Mouse (Mus musculus): ENCODE data around the gene Rhbdd1. TPM values are rescaled to one million over a fixed set of nuclear protein-coding genes. Genes with fewer than 3 reads are reported as not detected.

Gene Rhbdd1
- total and polyA plus RNA-seq, 3 experiments = 12.6 to 21.8 (median 19.8) TPM

GRCm38 (mm10) chr1:82298586-82298985 lies 17.7 kb upstream of the Rhbdd1 start:
- no peaks in the 10 kb centered on the region for H3K4me1 ChIP-seq (ENCODE audit: control insufficient read depth in 1 of 2, insufficient read depth in 2 of 2)
- no peak overlapping the region for H3K4me2 ChIP-seq (ENCODE audit: insufficient read depth, low read depth, poor library complexity, severe bottlenecking)
- H3K36me3 ChIP-seq (replicated peaks in 1 of 2; ENCODE audit: control insufficient read depth in 1 of 2, insufficient read depth in 1 of 2, low read length in 1 of 2) = no peaks in the 10 kb centered on the region
- H3K27ac ChIP-seq (ENCODE audit: insufficient read depth, low read depth) = no peak overlapping the region
- in situ Hi-C loops (cut with MboI; ENCODE audit: low pct_ligation_motif_present, low pct_unique_long_range_greater_than_20kb, low sequenced_read_pairs) (loop anchor here (25.0 kb wide), 1 partner anchor 986 kb away; no protein-coding TSS in a partner anchor), dilution Hi-C loops (cut with MboI; ENCODE audit: extremely low pct_ligation_motif_present, extremely low pct_unique_long_range_greater_than_20kb, low sequenced_read_pairs) (no loop called here)
- no peaks in the 10 kb centered on the region for H3K27me3 ChIP-seq (replicated peaks)
- H3K79me2 ChIP-seq (replicated peaks; ENCODE audit: control insufficient read depth, extremely low read depth, insufficient read depth, poor library complexity, severe bottlenecking) = no peaks in the 10 kb centered on the region
- H3K9ac ChIP-seq (ENCODE audit: insufficient read depth, low read depth) = no peak overlapping the region
- no peaks in the 10 kb centered on the region for H3K9me3 ChIP-seq (replicated peaks; ENCODE audit: low read length)
- H3K4me3 ChIP-seq (replicated peaks in 1 of 3; ENCODE audit: low read depth in 2 of 3, low read length in 2 of 3, poor library complexity in 1 of 3) = no peak overlapping the region
- no peak for DNase-seq (ENCODE audit: extremely low read depth)
- TF ChIP-seq ZKSCAN1 (IDR thresholded peaks at IDR 0.05; ENCODE audit: borderline replicate concordance, low read depth, low read length) (no peak), PAX5 (IDR thresholded peaks at IDR 0.05; ENCODE audit: low read length) (no peak), MAFK (IDR thresholded peaks at IDR 0.05; ENCODE audit: insufficient replicate concordance, low read length) (no peak), CTCF (conservative IDR thresholded peaks at IDR 0.05 in 1 of 2, IDR thresholded peaks at IDR 0.05 in 1 of 2; ENCODE audit: low read depth in 2 of 2, low read length in 2 of 2) (no peak), NELFE (IDR thresholded peaks at IDR 0.05; ENCODE audit: low read depth, low read length) (no peak), JUN (IDR thresholded peaks at IDR 0.05; ENCODE audit: insufficient read depth, low read depth, low read length) (no peak), E2F4 (IDR thresholded peaks at IDR 0.05; ENCODE audit: insufficient replicate concordance, low read depth, low read length) (no peak), UBTF (IDR thresholded peaks at IDR 0.05; ENCODE audit: low read depth, low read length) (no peak), ZMIZ1 (IDR thresholded peaks at IDR 0.05; ENCODE audit: low read depth, low read length) (no peak), GABPA (IDR thresholded peaks at IDR 0.05; ENCODE audit: insufficient replicate concordance, low read depth, low read length) (no peak), HCFC1 (IDR thresholded peaks at IDR 0.05; ENCODE audit: low read depth, low read length) (no peak), MYC (IDR thresholded peaks at IDR 0.05; ENCODE audit: low read depth, low read length) (no peak), POLR2A (IDR thresholded peaks at IDR 0.05; ENCODE audit: low read depth, low read length) (no peak), ZC3H11A (IDR thresholded peaks at IDR 0.05; ENCODE audit: low read depth, low read length) (no peak), TBP (conservative IDR thresholded peaks at IDR 0.05; ENCODE audit: low read depth, low read length) (no peak)

- H3K9me3 ChIP-seq (replicated peaks; ENCODE audit: low read length) = no peaks in the 10 kb centered on the region
- no peaks in the 10 kb centered on the region for H3K36me3 ChIP-seq (replicated peaks in 1 of 2; ENCODE audit: control insufficient read depth in 1 of 2, insufficient read depth in 1 of 2, low read length in 1 of 2)
- no peak overlapping the region for H3K27ac ChIP-seq (ENCODE audit: insufficient read depth, low read depth)
- H3K4me3 ChIP-seq (replicated peaks in 1 of 3; ENCODE audit: low read depth in 2 of 3, low read length in 2 of 3, poor library complexity in 1 of 3) = no peak overlapping the region
- no peaks in the 10 kb centered on the region for H3K79me2 ChIP-seq (replicated peaks; ENCODE audit: control insufficient read depth, extremely low read depth, insufficient read depth, poor library complexity, severe bottlenecking)
- in situ Hi-C loops (cut with MboI; ENCODE audit: low pct_ligation_motif_present, low pct_unique_long_range_greater_than_20kb, low sequenced_read_pairs) = no loop called here
- no peak for TF ChIP-seq CHD2 (IDR thresholded peaks at IDR 0.05; ENCODE audit: low read length)
- H3K27me3 ChIP-seq (replicated peaks) = no peaks in the 10 kb centered on the region
- no peak overlapping the region for H3K9ac ChIP-seq (ENCODE audit: insufficient read depth, low read depth)
- H3K4me1 ChIP-seq (ENCODE audit: control insufficient read depth in 1 of 2, insufficient read depth in 2 of 2) = no peaks in the 10 kb centered on the region
- dilution Hi-C loops (cut with MboI; ENCODE audit: extremely low pct_ligation_motif_present, extremely low pct_unique_long_range_greater_than_20kb, low sequenced_read_pairs) = no loop called here
- DNase-seq (ENCODE audit: extremely low read depth) = no peak
- no peak overlapping the region for H3K4me2 ChIP-seq (ENCODE audit: insufficient read depth, low read depth, poor library complexity, severe bottlenecking)
Measured at GRCm38 (mm10) chr1:82304483-82304882, 11.8 kb upstream of the Rhbdd1 start.
